Mouse (Mus musculus): Measurements from ENCODE around the gene Fzd10. TPM values are rescaled to one million over a fixed set of nuclear protein-coding genes. Genes with fewer than 3 reads are reported as not detected.

The Fzd10 gene
- total RNA-seq, 2 experiments from 2014 or later: 0.14 to 0.19 TPM

Other genes with a start within 250 kb of the Fzd10 start
- under 1 TPM; 0.03 to 0.08 TPM for gene Tmem132d, start 167.8 kb upstream of the Fzd10 start, total RNA-seq (2021)
- not detected for gene Piwil1, start 101.7 kb downstream of the Fzd10 start, total RNA-seq (2021)

All from heart, postnatal 36 days (tissue).